15 mouse cellular contexts compared by ENCODE assay signal in genomic region chr12:34908008-34908407, GRCm38 (mm10). TPM values are rescaled to one million over a fixed set of nuclear protein-coding genes. Genes with fewer than 3 reads are reported as not detected.
A peak's percentile ranks its signal among the peaks of the same experiment; 100 is the strongest.
DNase-seq lines count a peak whose midpoint lies in the region; ATAC-seq and TF ChIP-seq lines count a peak whose summit lies in the region.
"Had no signal": no experiment of that assay in that cellular context is flagged by ENCODE, and none has a peak within 500 bp of the region (broad histone marks: within the 10 kb centered on the region; RNA-seq: fewer than 3 reads in every experiment).

No protein-coding gene starts in this region.

- peak; percentile 24; the same call in 1 of the 2 replicates for ATAC-seq in common myeloid progenitor, adult 5-6 weeks (replicated peaks; ENCODE audit: low read depth, poor library complexity, severe bottlenecking)
- no peak for ATAC-seq in midbrain, embryonic 16.5 days
- no peak for ATAC-seq in liver, postnatal 0 days

- DNase-seq in cerebellum, adult 8-10 months = peak; percentile 1
- no peak for DNase-seq in cerebellum, adult 18-20 months
- DNase-seq in 416B (ENCODE audit: low read depth) = peak; percentile 30
- no peak for DNase-seq in thymus, postnatal 0 days (ENCODE audit: low spot score)
- no peak for DNase-seq in liver, postnatal 0 days
- DNase-seq in embryo, embryonic 11 days = no peak
- DNase-seq: adrenal gland, postnatal 14 days; heart, adult 18-20 months; heart, postnatal 14 days; kidney, postnatal 14 days; thymus, postnatal 14 days had no signal

- H3K9me3 ChIP-seq in midbrain, embryonic 16.5 days (replicated peaks; ENCODE audit: control insufficient read depth, low read length, poor library complexity, severe bottlenecking) = no peaks in the 10 kb centered on the region
- H3K9me3 ChIP-seq in liver, postnatal 0 days (ENCODE audit: low read length) = no peaks in the 10 kb centered on the region
- H3K9me3 ChIP-seq: stomach, embryonic 15.5 days had no signal

- H3K9ac ChIP-seq in midbrain, embryonic 16.5 days (ENCODE audit: low read depth, low read length) = 0 out of 2 replicates have a peak overlapping the region, but pooled peaks have one; percentile 32
- no peak overlapping the region for H3K9ac ChIP-seq in liver, postnatal 0 days (replicated peaks)
- H3K9ac ChIP-seq: liver, embryonic 14.5 days; stomach, embryonic 15.5 days had no signal

- peaks cover 7% of the 10 kb centered on the region for H3K4me1 ChIP-seq in midbrain, embryonic 16.5 days (ENCODE audit: control insufficient read depth, insufficient read depth, low read length)
- H3K4me1 ChIP-seq in liver, postnatal 0 days (ENCODE audit: insufficient read depth) = peaks cover 3% of the 10 kb centered on the region; the same call in 1 of the 2 replicates
- H3K4me1 ChIP-seq: stomach, embryonic 15.5 days had no signal

- TF ChIP-seq CTCF in liver, postnatal 0 days (IDR thresholded peaks at IDR 0.05; ENCODE audit: low read depth) = no peak

- H3K27ac ChIP-seq in midbrain, embryonic 16.5 days (ENCODE audit: low read length) = no peak overlapping the region
- H3K27ac ChIP-seq in liver, postnatal 0 days (ENCODE audit: low read depth) = no peak overlapping the region
- H3K27ac ChIP-seq: liver, embryonic 14.5 days; stomach, embryonic 15.5 days had no signal

- H3K4me3 ChIP-seq in midbrain, embryonic 16.5 days (ENCODE audit: low read depth, low read length) = no peak overlapping the region
- H3K4me3 ChIP-seq in liver, postnatal 0 days (ENCODE audit: low read depth, low read length) = no peak overlapping the region

- H3K36me3 ChIP-seq in midbrain, embryonic 16.5 days (ENCODE audit: control insufficient read depth, insufficient read depth, low read length) = no peaks in the 10 kb centered on the region
- no peaks in the 10 kb centered on the region for H3K36me3 ChIP-seq in liver, postnatal 0 days (replicated peaks; ENCODE audit: insufficient read depth, low read length)
- H3K36me3 ChIP-seq: stomach, embryonic 15.5 days had no signal

- peak overlapping the region; percentile 83 for H3K4me2 ChIP-seq in midbrain, embryonic 16.5 days (ENCODE audit: low read length)
- no peak overlapping the region for H3K4me2 ChIP-seq in liver, postnatal 0 days (ENCODE audit: low read depth, low read length)

- no peaks in the 10 kb centered on the region for H3K27me3 ChIP-seq in midbrain, embryonic 16.5 days (ENCODE audit: control insufficient read depth, insufficient read depth, low read depth, low read length)
- H3K27me3 ChIP-seq in liver, postnatal 0 days (ENCODE audit: insufficient read depth, low read length) = peaks cover 26% of the 10 kb centered on the region

- WGBS in midbrain, embryonic 16.5 days = 70% methylated on average over 2 of the region's 2 CpGs
- 71% methylated on average over 2 of the region's 2 CpGs for WGBS in liver, postnatal 0 days (ENCODE audit: insufficient replicate concordance)

- no peak for TF ChIP-seq EP300 in liver, postnatal 0 days (IDR thresholded peaks at IDR 0.05; ENCODE audit: low read depth)

RNA-seq across cellular contexts. Expression of gene Hdac9, which starts 8.9 kb away (rescaled TPM):
- 7.8 and 12.2 TPM in 2 replicates for total RNA-seq in common myeloid progenitor, adult 5-6 weeks (2017)
- polyA plus RNA-seq in midbrain, embryonic 16.5 days (2015; fragmentation: Nextera tagmentation; extraction: Ambion mirVana) = 11.2 and 12.6 TPM in 2 replicates
- polyA plus RNA-seq in thymus, postnatal 0 days (2015; fragmentation: Nextera tagmentation; extraction: Ambion mirVana) = 0.68 and 0.77 TPM in 2 replicates
- 1.3 and 1.5 TPM in 2 replicates for polyA plus RNA-seq in liver, postnatal 0 days (2015; fragmentation: Nextera tagmentation; extraction: Ambion mirVana)

Comparison
In these comparisons a context has a peak if more than half of its experiments do, and no peak if none do; other contexts are left out.
1. DNase-seq: peak in cerebellum, adult 8-10 months (single experiment) and 416B (single experiment); none in cerebellum, adult 18-20 months (0 of 2), thymus, postnatal 0 days (single experiment), liver, postnatal 0 days (single experiment) and embryo, embryonic 11 days (single experiment).